Mouse (Mus musculus): ENCODE results near the gene B230118H07Rik. TPM values are rescaled to one million over a fixed set of nuclear protein-coding genes. Genes with fewer than 3 reads are reported as not detected.
A peak's percentile ranks its signal among the peaks of the same experiment; 100 is the strongest.

The B230118H07Rik gene
- polyA plus RNA-seq, 1 experiment = 38.3 TPM

DNA sequence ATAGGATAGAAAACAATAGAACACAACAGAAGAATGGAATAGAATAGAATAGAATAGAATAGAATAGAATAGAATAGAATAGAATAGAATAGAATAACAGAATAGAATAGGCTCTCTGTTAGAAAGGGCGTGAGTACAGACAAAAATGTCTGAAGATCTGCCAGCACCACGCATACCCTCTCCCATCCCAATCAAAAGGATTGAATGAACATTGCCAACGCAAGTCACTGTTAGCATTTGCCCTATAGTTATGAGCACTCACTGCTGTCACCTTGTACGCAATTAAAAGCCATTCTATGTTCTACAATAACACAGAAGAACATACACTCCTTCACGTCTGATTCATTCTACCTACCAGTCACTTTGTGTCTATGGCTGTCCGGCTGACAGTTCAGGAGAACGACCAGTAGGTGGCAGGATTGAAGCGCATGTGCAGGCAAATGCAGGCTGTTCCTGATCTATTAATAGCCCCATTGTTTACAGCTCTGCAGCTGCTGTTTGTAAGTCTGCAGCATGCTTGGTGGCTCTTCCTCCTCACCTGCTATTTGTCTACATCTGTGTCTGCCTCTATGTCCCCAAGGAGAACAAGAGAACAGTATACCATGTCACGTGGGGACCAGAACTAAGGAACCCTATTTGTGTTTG is 15.8 kb upstream of the B230118H07Rik start:
- peaks cover 2% of the 10 kb centered on the region for H3K4me1 ChIP-seq (ENCODE audit: control insufficient read depth, insufficient read depth, low read length)
- no peak for TF ChIP-seq POLR2A (IDR thresholded peaks at IDR 0.05; ENCODE audit: insufficient read depth, low read length)
- TF ChIP-seq CTCF (IDR thresholded peaks at IDR 0.05; ENCODE audit: low read depth, low read length) = peak; percentile 96
- no peak for TF ChIP-seq EP300 (IDR thresholded peaks at IDR 0.05; ENCODE audit: insufficient read depth, low read depth, low read length)
- no peaks in the 10 kb centered on the region for H3K9me3 ChIP-seq (replicated peaks; ENCODE audit: control insufficient read depth, insufficient read depth, low read length, poor library complexity, severe bottlenecking)
- no peak overlapping the region for H3K9ac ChIP-seq (ENCODE audit: low read depth, poor library complexity, severe bottlenecking)
- no peak overlapping the region for H3K4me3 ChIP-seq (ENCODE audit: low read depth, low read length)
- no peaks in the 10 kb centered on the region for H3K27me3 ChIP-seq (ENCODE audit: control insufficient read depth, insufficient read depth, low read length, poor library complexity, severe bottlenecking)
- no peaks in the 10 kb centered on the region for H3K36me3 ChIP-seq (ENCODE audit: control insufficient read depth, insufficient read depth, low read length, poor library complexity, severe bottlenecking)
- H3K27ac ChIP-seq (ENCODE audit: insufficient read depth, low read length) = no peak overlapping the region

DNA sequence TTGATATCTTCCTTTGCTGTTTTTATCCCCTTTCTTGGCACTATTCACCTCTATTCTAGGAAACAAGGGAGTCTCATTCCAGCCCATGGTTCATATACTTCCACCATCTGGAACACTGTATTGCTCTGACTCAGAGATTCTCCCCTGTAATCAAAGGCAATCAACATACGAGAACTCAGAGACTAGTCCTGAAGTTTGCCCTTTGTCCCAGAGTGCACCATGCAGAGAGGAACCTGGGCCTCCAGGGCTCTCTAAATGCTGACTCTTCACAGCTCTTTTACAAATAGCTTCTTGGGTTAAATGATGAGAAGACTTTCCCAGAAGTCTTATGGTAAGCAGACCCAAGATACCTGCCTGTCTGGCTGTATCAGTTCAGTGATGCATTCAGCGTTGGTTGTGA is 11.2 kb upstream of the B230118H07Rik start:
- Histone ChIP-seq H3K27me3 (ENCODE audit: control insufficient read depth, insufficient read depth, low read length, poor library complexity, severe bottlenecking) (no peaks in the 10 kb centered on the region), H3K36me3 (ENCODE audit: control insufficient read depth, insufficient read depth, low read length, poor library complexity, severe bottlenecking) (no peaks in the 10 kb centered on the region), H3K27ac (ENCODE audit: insufficient read depth, low read length) (no peak overlapping the region), H3K9me3 (replicated peaks; ENCODE audit: control insufficient read depth, insufficient read depth, low read length, poor library complexity, severe bottlenecking) (no peaks in the 10 kb centered on the region), H3K4me3 (ENCODE audit: low read depth, low read length) (no peak overlapping the region), H3K4me1 (ENCODE audit: control insufficient read depth, insufficient read depth, low read length) (no peaks in the 10 kb centered on the region), H3K9ac (ENCODE audit: low read depth, poor library complexity, severe bottlenecking) (no peak overlapping the region)
- no peak for TF ChIP-seq POLR2A (IDR thresholded peaks at IDR 0.05; ENCODE audit: insufficient read depth, low read length)
- no peak for TF ChIP-seq EP300 (IDR thresholded peaks at IDR 0.05; ENCODE audit: insufficient read depth, low read depth, low read length)
- no peak for TF ChIP-seq CTCF (IDR thresholded peaks at IDR 0.05; ENCODE audit: low read depth, low read length)

DNA sequence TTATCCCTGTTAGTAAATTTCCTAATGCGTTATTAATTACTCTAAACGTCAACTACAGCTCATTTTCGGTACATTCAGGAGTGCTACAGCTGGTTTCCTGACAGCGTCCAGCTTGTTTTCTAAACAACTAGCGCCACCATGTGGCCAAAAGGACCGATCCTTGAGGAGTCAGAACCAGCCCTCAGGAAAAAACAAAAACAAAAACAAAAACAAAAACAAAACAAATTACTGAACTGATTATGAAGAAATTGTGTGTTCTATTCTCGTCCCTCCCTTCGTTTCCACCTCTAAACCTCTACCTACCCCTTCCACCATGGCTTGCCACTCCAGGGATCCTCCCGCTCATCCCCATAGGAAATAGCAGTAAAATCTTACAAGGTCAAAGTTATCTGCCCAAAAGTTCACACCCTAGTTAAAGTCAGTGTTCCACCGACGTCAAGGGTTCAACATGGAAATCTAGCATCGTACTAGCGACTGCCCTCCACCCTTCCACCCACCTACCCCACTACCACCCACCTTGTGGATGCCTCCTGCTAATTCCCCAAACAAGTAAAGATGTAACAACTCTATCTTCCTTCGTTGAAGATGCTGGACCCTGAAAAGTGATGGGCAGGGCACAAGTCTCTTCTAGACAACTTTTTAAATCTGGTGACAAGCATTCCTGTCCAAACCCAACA is 3.7 kb upstream of the B230118H07Rik start:
- no peaks in the 10 kb centered on the region for H3K4me1 ChIP-seq (ENCODE audit: control insufficient read depth, insufficient read depth, low read length)
- H3K27me3 ChIP-seq (ENCODE audit: control insufficient read depth, insufficient read depth, low read length, poor library complexity, severe bottlenecking) = no peaks in the 10 kb centered on the region
- TF ChIP-seq CTCF (IDR thresholded peaks at IDR 0.05; ENCODE audit: low read depth, low read length) = peak; percentile 51
- TF ChIP-seq POLR2A (IDR thresholded peaks at IDR 0.05; ENCODE audit: insufficient read depth, low read length) = no peak
- no peak overlapping the region for H3K27ac ChIP-seq (ENCODE audit: insufficient read depth, low read length)
- no peak overlapping the region for H3K9ac ChIP-seq (ENCODE audit: low read depth, poor library complexity, severe bottlenecking)
- no peaks in the 10 kb centered on the region for H3K36me3 ChIP-seq (ENCODE audit: control insufficient read depth, insufficient read depth, low read length, poor library complexity, severe bottlenecking)
- no peaks in the 10 kb centered on the region for H3K9me3 ChIP-seq (replicated peaks; ENCODE audit: control insufficient read depth, insufficient read depth, low read length, poor library complexity, severe bottlenecking)
- H3K4me3 ChIP-seq (ENCODE audit: low read depth, low read length) = no peak overlapping the region

DNA sequence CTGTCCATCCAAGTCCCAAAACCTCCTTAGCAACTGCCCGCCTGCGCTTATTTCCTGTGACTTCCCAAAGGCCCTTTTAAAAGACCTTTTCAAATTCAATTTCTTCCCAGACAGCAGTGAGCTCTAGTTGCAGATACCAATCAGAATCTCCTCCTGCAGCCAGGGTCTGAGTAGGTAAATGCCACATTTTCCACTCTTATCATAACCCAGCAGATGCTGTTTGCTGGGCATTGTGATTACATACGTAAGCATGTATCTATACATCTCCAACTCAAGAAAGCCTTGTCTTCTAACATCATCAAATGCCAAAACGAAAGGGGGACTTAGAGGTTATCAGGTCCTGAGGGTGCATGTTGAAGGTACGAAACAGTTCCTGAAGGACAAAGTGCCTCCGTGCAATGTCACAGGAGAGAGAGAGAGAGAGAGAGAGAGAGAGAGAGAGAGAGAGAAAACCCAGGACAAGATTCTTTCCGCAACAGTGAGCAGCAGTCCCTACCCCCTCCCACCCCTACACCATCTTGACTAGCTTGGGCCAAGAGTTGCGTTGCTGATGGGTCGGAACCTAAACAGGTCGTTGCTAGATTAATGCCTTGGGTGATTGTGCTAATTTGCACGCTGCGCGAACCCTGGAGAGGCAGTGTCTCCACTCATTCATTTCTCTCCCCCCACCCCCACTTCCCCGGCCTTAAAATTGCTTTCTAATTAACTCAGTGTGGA is 3.0 kb upstream of the B230118H07Rik start:
- Histone ChIP-seq H3K4me1 (ENCODE audit: control insufficient read depth, insufficient read depth, low read length) (no peaks in the 10 kb centered on the region), H3K9ac (ENCODE audit: low read depth, poor library complexity, severe bottlenecking) (no peak overlapping the region), H3K27me3 (ENCODE audit: control insufficient read depth, insufficient read depth, low read length, poor library complexity, severe bottlenecking) (no peaks in the 10 kb centered on the region), H3K9me3 (replicated peaks; ENCODE audit: control insufficient read depth, insufficient read depth, low read length, poor library complexity, severe bottlenecking) (no peaks in the 10 kb centered on the region), H3K36me3 (ENCODE audit: control insufficient read depth, insufficient read depth, low read length, poor library complexity, severe bottlenecking) (no peaks in the 10 kb centered on the region), H3K27ac (ENCODE audit: insufficient read depth, low read length) (no peak overlapping the region), H3K4me3 (ENCODE audit: low read depth, low read length) (no peak overlapping the region)
- no peak for TF ChIP-seq EP300 (IDR thresholded peaks at IDR 0.05; ENCODE audit: insufficient read depth, low read depth, low read length)
- TF ChIP-seq CTCF (IDR thresholded peaks at IDR 0.05; ENCODE audit: low read depth, low read length) = no peak
- no peak for TF ChIP-seq POLR2A (IDR thresholded peaks at IDR 0.05; ENCODE audit: insufficient read depth, low read length)

DNA sequence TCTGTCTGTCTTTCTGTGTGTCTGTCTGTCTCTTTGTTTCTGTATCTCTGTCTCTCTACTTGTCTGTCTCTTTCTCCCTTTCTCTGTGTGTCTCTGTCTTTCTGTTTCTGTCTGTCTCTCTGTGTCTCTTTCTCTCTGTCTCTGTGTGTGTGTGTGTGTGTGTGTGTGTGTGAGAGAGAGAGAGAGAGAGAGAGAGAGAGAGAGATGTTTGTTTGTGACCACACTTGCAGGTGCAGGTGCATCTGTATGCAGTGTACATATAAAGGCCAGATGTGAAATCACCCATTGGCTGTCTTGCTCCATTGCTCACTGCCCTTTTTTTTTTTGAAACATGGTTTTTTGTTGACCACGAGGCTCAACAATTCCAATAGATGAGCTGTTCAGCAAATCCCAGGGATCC is 1.1 kb upstream of the B230118H07Rik start:
- H3K27ac ChIP-seq (ENCODE audit: insufficient read depth, low read length) = no peak overlapping the region
- H3K4me3 ChIP-seq (ENCODE audit: low read depth, low read length) = no peak overlapping the region
- no peaks in the 10 kb centered on the region for H3K27me3 ChIP-seq (ENCODE audit: control insufficient read depth, insufficient read depth, low read length, poor library complexity, severe bottlenecking)
- no peaks in the 10 kb centered on the region for H3K9me3 ChIP-seq (replicated peaks; ENCODE audit: control insufficient read depth, insufficient read depth, low read length, poor library complexity, severe bottlenecking)
- H3K9ac ChIP-seq (ENCODE audit: low read depth, poor library complexity, severe bottlenecking) = no peak overlapping the region
- no peaks in the 10 kb centered on the region for H3K36me3 ChIP-seq (ENCODE audit: control insufficient read depth, insufficient read depth, low read length, poor library complexity, severe bottlenecking)
- TF ChIP-seq CTCF (IDR thresholded peaks at IDR 0.05; ENCODE audit: low read depth, low read length) (no peak), EP300 (IDR thresholded peaks at IDR 0.05; ENCODE audit: insufficient read depth, low read depth, low read length) (no peak), POLR2A (IDR thresholded peaks at IDR 0.05; ENCODE audit: insufficient read depth, low read length) (no peak)
- no peaks in the 10 kb centered on the region for H3K4me1 ChIP-seq (ENCODE audit: control insufficient read depth, insufficient read depth, low read length)

DNA sequence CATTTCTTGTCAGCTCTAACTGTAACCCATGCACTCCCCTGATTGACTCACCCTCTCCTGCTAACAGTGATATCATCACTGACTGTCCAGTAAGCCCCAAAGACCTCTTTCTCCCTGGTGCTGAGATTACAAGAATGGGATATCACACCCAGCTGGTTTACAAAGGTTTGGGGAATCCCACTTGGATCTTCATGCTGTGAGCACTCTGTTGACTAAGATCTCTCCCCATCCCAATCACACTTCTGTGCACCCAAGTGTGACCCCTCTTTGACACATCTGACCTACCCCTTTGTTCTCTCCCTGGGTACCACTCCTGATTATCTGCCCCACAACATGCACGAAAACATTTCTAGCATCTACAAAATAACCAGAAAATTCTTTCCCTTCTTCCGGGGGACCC is 971 bp downstream of the B230118H07Rik start:
- Histone ChIP-seq H3K9ac (ENCODE audit: low read depth, poor library complexity, severe bottlenecking) (no peak overlapping the region), H3K27ac (ENCODE audit: insufficient read depth, low read length) (no peak overlapping the region), H3K36me3 (ENCODE audit: control insufficient read depth, insufficient read depth, low read length, poor library complexity, severe bottlenecking) (no peaks in the 10 kb centered on the region), H3K4me1 (ENCODE audit: control insufficient read depth, insufficient read depth, low read length) (no peaks in the 10 kb centered on the region), H3K27me3 (ENCODE audit: control insufficient read depth, insufficient read depth, low read length, poor library complexity, severe bottlenecking) (no peaks in the 10 kb centered on the region), H3K9me3 (replicated peaks; ENCODE audit: control insufficient read depth, insufficient read depth, low read length, poor library complexity, severe bottlenecking) (no peaks in the 10 kb centered on the region), H3K4me3 (ENCODE audit: low read depth, low read length) (no peak overlapping the region)
- TF ChIP-seq EP300 (IDR thresholded peaks at IDR 0.05; ENCODE audit: insufficient read depth, low read depth, low read length) (no peak), POLR2A (IDR thresholded peaks at IDR 0.05; ENCODE audit: insufficient read depth, low read length) (no peak), CTCF (IDR thresholded peaks at IDR 0.05; ENCODE audit: low read depth, low read length) (no peak)
